Mouse (Mus musculus) heart, embryonic 11.5 days (tissue): ENCODE results near the gene Tatdn3. TPM values are rescaled to one million over a fixed set of nuclear protein-coding genes. Genes with fewer than 3 reads are reported as not detected.

Experiments used
- ATAC-seq: fragments of 200-750 bp; cut with Nextera tagmentation; replicated peaks from 2 replicates; pipeline ENCODE4 v1.8.0; 2017; ENCODE audit warnings: moderate library complexity; ENCODE audit not compliant: insufficient number of reproducible peaks, low FRiP score, low TSS enrichment
- H3K27ac ChIP-seq: fragments of 300-500 bp; sonication (generic); 2 replicates; pipeline ENCODE4 v1.5.1; 2014; ENCODE audit warnings: mild to moderate bottlenecking, low read depth, low read length
- H3K27me3 ChIP-seq: fragments of 300-500 bp; sonication (generic); 2 replicates; pipeline ENCODE4 v1.6.1; 2014; ENCODE audit warnings: mild to moderate bottlenecking, low read length, mixed read lengths; ENCODE audit not compliant: control insufficient read depth, insufficient read depth
- H3K36me3 ChIP-seq: fragments of 300-500 bp; sonication (generic); 2 replicates; pipeline ENCODE4 v1.6.1; 2014; ENCODE audit warnings: mild to moderate bottlenecking, low read length, moderate library complexity, mixed read lengths; ENCODE audit not compliant: control insufficient read depth, insufficient read depth
- H3K4me1 ChIP-seq: fragments of 300-500 bp; sonication (generic); 2 replicates; pipeline ENCODE4 v1.6.1; 2014; ENCODE audit warnings: low read length; ENCODE audit not compliant: control insufficient read depth, insufficient read depth
- H3K4me2 ChIP-seq: fragments of 300-500 bp; sonication (generic); 2 replicates; pipeline ENCODE4 v1.6.1; 2014; ENCODE audit warnings: mild to moderate bottlenecking, moderate library complexity
- H3K4me3 ChIP-seq: fragments of 300-500 bp; sonication (generic); 2 replicates; pipeline ENCODE4 v1.5.1; 2014; ENCODE audit warnings: low read depth, low read length
- H3K9ac ChIP-seq: fragments of 300-500 bp; sonication (generic); 2 replicates; pipeline ENCODE4 v1.6.1; 2014; ENCODE audit warnings: mild to moderate bottlenecking, low read depth, low read length, moderate library complexity
- H3K9me3 ChIP-seq: fragments of 300-500 bp; sonication (generic); replicated peaks from 2 replicates; pipeline ENCODE4 v1.6.1; 2016; ENCODE audit warnings: low read length; ENCODE audit not compliant: control insufficient read depth
- WGBS: fragments of 180-500 bp; shearing (Covaris S2); extraction: QIAGEN DNeasy Blood & Tissue Kit; methylation state at CpG from one replicate; pipeline ENCODE4 v1.1.7; 2014; ENCODE audit not compliant: insufficient replicate concordance; 5-methylcytosine and 5-hydroxymethylcytosine counted together
- polyA plus RNA-seq: library from polyadenylated mRNA; unstranded; fragments of >200 nt; fragmentation: Nextera tagmentation; extraction: Ambion mirVana; gene quantifications from 2 replicates; pipeline ENCODE4 v1.2.1, GENCODE M21; 2014

The Tatdn3 gene
- polyA plus RNA-seq, 1 experiment from 2014 or later, result 20.3 TPM

DNA sequence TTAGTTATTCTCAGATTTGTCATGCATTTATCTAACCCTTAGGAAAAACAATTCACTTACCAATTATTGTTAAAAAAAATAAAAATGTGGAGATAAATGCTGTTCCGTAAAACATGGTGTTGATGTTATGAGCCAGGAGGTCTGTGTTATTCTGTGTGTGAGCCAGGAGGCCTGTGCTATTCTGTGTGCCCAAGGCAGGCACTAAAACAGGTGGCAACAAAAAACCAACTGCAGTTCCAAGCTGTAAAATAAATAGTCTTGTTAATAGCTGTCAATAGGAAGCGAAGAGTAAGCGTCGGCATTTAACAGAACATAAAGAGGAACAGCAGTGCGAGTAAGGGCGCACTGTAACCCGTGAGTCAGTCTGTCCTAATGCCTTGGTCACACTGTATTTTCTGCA, 41.7 kb downstream of the Tatdn3 start:
- ATAC-seq, result no peak
- Histone ChIP-seq H3K9me3 (no peaks in the 10 kb centered on the region), H3K4me3 (no peak overlapping the region), H3K4me2 (no peak overlapping the region), H3K4me1 (0 out of 2 replicates have a peak, but pooled peaks cover 3% of the 10 kb centered on the region), H3K9ac (no peak overlapping the region), H3K27me3 (no peaks in the 10 kb centered on the region), H3K36me3 (peaks cover 9% of the 10 kb centered on the region; the same call in 1 of the 2 replicates), H3K27ac (no peak overlapping the region)
- 88% methylated on average over 7 of the region's 7 CpGs for WGBS

- no peak overlapping the region for H3K27ac ChIP-seq
- ATAC-seq, result no peak
- 0 out of 2 replicates have a peak, but pooled peaks cover 2% of the 10 kb centered on the region for H3K4me1 ChIP-seq
- H3K9me3 ChIP-seq, result no peaks in the 10 kb centered on the region
- H3K36me3 ChIP-seq, result peaks cover 9% of the 10 kb centered on the region; the same call in 1 of the 2 replicates
- WGBS, result 74% methylated on average over 3 of the region's 3 CpGs
- no peak overlapping the region for H3K4me2 ChIP-seq
- H3K9ac ChIP-seq, result no peak overlapping the region
- no peak overlapping the region for H3K4me3 ChIP-seq
- no peaks in the 10 kb centered on the region for H3K27me3 ChIP-seq
These were observed 42.4 kb downstream of the Tatdn3 start for GRCm38 (mm10) chr1:191020217-191020924.

- Histone ChIP-seq H3K4me3 (no peak overlapping the region), H3K27me3 (no peaks in the 10 kb centered on the region), H3K27ac (no peak overlapping the region), H3K36me3 (peaks cover 9% of the 10 kb centered on the region; the same call in 1 of the 2 replicates), H3K4me1 (no peaks in the 10 kb centered on the region), H3K9me3 (no peaks in the 10 kb centered on the region), H3K9ac (no peak overlapping the region), H3K4me2 (no peak overlapping the region)
- WGBS, result 91% methylated on average over 5 of the region's 5 CpGs
- no peak for ATAC-seq
These were observed 42.9 kb downstream of the Tatdn3 start for GRCm38 (mm10) chr1:191019803-191020202.

DNA sequence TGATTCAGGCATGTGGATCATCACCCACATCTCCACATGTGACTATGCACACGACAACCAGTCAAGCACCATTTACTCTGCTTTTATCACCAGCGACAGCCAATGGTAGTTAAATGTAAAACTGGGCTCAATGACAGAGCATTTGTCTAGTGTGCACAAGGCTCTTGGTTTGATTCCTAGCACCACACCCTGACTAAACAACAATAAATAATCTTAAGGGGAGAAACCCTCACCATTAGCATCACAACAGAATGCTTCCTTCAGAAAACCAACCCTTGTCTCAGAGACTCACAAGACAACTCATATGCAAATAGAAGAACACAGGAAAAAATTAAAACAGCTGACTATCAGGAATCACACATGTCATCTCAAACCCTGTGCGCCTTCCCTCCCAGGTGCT, 48.5 kb downstream of the Tatdn3 start:
- Histone ChIP-seq H3K4me3 (no peak overlapping the region), H3K27ac (no peak overlapping the region), H3K9ac (no peak overlapping the region), H3K9me3 (no peaks in the 10 kb centered on the region), H3K36me3 (peaks cover 22% of the 10 kb centered on the region), H3K27me3 (no peaks in the 10 kb centered on the region), H3K4me2 (no peak overlapping the region), H3K4me1 (no peaks in the 10 kb centered on the region)
- no peak for ATAC-seq
- 94% methylated on average over 3 of the region's 3 CpGs for WGBS

GRCm38 (mm10) chr1:191008707-191009106, 54.0 kb downstream of the Tatdn3 start:
- Histone ChIP-seq H3K27ac (no peak overlapping the region), H3K4me2 (no peak overlapping the region), H3K4me1 (no peaks in the 10 kb centered on the region), H3K27me3 (no peaks in the 10 kb centered on the region), H3K9me3 (no peaks in the 10 kb centered on the region), H3K36me3 (peaks cover 37% of the 10 kb centered on the region), H3K4me3 (no peak overlapping the region), H3K9ac (no peak overlapping the region)
- ATAC-seq, result no peak
- 98% methylated on average over 5 of the region's 5 CpGs for WGBS

GRCm38 (mm10) chr1:191002201-191002600, 60.5 kb downstream of the Tatdn3 start:
- 65% methylated on average over 6 of the region's 6 CpGs for WGBS
- H3K4me1 ChIP-seq, result no peaks in the 10 kb centered on the region
- no peaks in the 10 kb centered on the region for H3K27me3 ChIP-seq
- no peak overlapping the region for H3K4me3 ChIP-seq
- no peak overlapping the region for H3K9ac ChIP-seq
- H3K9me3 ChIP-seq, result no peaks in the 10 kb centered on the region; the same call in 1 of the 2 replicates
- H3K27ac ChIP-seq, result no peak overlapping the region
- H3K4me2 ChIP-seq, result no peak overlapping the region
- H3K36me3 ChIP-seq, result peaks cover 9% of the 10 kb centered on the region
- ATAC-seq, result no peak; the same call in 1 of the 2 replicates

DNA sequence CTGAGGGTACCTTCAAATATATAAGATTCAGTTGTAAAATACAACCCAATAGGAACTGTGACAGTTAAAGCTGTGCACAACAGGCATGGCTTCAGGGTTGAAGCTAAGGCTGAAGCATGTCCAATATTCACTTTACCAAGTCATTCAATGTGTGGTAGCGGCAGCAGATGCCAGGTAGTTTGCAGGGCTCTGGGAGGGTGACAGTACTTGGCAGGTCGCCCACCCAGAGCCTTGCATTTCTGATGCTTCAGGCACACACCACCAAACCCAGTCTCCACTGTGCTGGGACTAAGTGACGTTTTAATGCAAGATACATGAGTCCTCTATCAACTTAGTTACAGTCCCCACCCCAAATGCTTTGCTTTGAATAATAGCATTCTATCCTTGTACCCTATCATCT, 62.0 kb downstream of the Tatdn3 start:
- 76% methylated on average over 3 of the region's 3 CpGs for WGBS
- Histone ChIP-seq H3K4me3 (no peak overlapping the region), H3K4me1 (no peaks in the 10 kb centered on the region), H3K27ac (no peak overlapping the region), H3K9ac (no peak overlapping the region), H3K9me3 (no peaks in the 10 kb centered on the region; the same call in 1 of the 2 replicates), H3K27me3 (no peaks in the 10 kb centered on the region), H3K4me2 (no peak overlapping the region), H3K36me3 (peaks cover 6% of the 10 kb centered on the region)
- no peak for ATAC-seq

DNA sequence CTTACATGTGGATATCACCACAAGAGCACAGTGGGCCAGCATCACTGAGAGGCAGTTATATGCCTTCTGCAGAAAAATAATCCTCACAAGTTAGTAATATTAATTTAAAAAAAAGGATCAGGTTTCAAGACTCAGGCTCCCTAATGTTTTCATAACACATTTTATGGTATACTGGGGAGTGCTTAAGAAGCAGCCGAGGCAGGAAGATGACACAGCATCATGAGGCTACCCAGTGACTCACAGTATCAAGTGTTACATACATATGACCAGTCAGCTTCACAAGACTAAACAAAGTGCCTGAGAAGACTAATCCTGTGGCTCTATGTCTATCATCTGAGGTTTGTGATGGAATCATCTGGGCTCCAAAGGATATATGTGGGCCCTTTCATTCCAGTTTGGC, 64.7 kb downstream of the Tatdn3 start:
- H3K4me2 ChIP-seq, result no peak overlapping the region
- H3K9me3 ChIP-seq, result no peaks in the 10 kb centered on the region; the same call in 1 of the 2 replicates
- no peaks in the 10 kb centered on the region for H3K36me3 ChIP-seq
- no peaks in the 10 kb centered on the region for H3K27me3 ChIP-seq
- no peak overlapping the region for H3K4me3 ChIP-seq
- H3K9ac ChIP-seq, result no peak overlapping the region
- ATAC-seq, result no peak
- no peak overlapping the region for H3K27ac ChIP-seq
- WGBS, result 97% methylated on average over 1 of the region's 1 CpGs
- H3K4me1 ChIP-seq, result no peaks in the 10 kb centered on the region

DNA sequence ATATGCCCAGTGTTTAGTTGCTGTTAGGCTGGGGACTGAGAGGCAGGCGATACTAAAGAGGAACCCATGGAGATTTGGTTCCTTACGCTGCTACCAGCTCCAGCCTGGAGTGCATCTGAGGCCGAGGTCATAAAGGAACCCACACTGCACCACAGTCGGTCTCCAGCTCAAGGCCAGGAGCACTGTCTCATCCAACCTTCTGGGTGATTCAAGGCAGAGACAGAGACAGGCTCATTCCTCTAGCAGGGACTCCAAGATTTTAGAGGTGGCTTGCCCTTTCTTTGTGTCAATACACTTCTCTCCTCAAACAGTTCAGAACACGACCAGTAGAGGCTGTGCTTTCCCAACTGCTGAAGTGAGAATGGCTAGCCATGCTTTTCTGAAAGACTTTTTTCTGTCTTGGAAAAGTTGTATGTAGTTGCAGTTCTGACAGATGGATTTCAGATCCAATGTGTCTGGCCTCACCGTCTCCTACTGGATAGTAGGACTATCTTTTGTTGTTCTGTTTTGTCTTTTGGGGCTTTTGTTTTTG, 66.3 kb downstream of the Tatdn3 start:
- Histone ChIP-seq H3K36me3 (no peaks in the 10 kb centered on the region), H3K27me3 (no peaks in the 10 kb centered on the region), H3K4me2 (no peak overlapping the region), H3K9ac (no peak overlapping the region), H3K27ac (no peak overlapping the region), H3K4me3 (no peak overlapping the region), H3K9me3 (no peaks in the 10 kb centered on the region; the same call in 1 of the 2 replicates), H3K4me1 (no peaks in the 10 kb centered on the region)
- ATAC-seq, result no peak
- WGBS, result 66% methylated on average over 6 of the region's 6 CpGs
